Mouse (Mus musculus): ENCODE results near the gene T. TPM values are rescaled to one million over a fixed set of nuclear protein-coding genes. Genes with fewer than 3 reads are reported as not detected.
"Not testable (repeated sequence)": the region's sequence is repeated elsewhere in the genome, so short reads cannot be mapped to it uniquely, and the experiment has no call there.

The T gene
- polyA plus RNA-seq, 1 experiment from 2014 or later, result 0.17 TPM

DNA sequence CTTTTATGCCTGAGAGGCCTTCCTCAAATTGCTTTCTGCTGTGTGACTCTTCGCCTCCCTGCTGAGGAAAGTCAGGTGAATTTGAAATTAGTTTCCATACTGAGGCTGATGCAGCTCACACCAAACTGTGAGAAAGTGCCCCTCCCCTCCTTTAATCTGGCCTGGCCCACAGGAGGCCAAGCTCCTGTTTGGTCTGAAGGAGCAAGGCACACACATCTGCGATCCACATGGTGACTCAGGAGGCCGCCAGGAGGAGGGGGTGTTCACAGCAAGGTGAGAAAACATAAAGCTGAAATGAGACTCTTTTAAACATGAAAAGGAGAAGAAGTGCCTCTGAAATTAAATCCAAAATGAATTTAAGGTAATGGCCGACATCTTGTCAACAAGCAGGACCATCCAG, 37.9 kb upstream of the T start:
- 54% methylated on average over 4 of the region's 4 CpGs for WGBS
- H3K27me3 ChIP-seq (ENCODE audit: insufficient read depth, low read length), result no peaks in the 10 kb centered on the region
- H3K4me2 ChIP-seq (ENCODE audit: low read length), result no peak overlapping the region
- DNase-seq (ENCODE audit: low spot score) (no peak), ATAC-seq (replicated peaks; ENCODE audit: low FRiP score, low read depth) (no peak)
- no peak overlapping the region for H3K9ac ChIP-seq (ENCODE audit: low read depth, low read length)
- H3K4me3 ChIP-seq (replicated peaks; ENCODE audit: low read depth, low read length), result no peak overlapping the region
- TF ChIP-seq CTCF (IDR thresholded peaks at IDR 0.05; ENCODE audit: low read depth), result no peak
- H3K9me3 ChIP-seq (replicated peaks; ENCODE audit: low read length), result no peaks in the 10 kb centered on the region
- no peaks in the 10 kb centered on the region for H3K4me1 ChIP-seq (replicated peaks; ENCODE audit: insufficient read depth, low read length)
- no peak overlapping the region for H3K27ac ChIP-seq
- no peaks in the 10 kb centered on the region for H3K36me3 ChIP-seq (ENCODE audit: insufficient read depth, low read length)

DNA sequence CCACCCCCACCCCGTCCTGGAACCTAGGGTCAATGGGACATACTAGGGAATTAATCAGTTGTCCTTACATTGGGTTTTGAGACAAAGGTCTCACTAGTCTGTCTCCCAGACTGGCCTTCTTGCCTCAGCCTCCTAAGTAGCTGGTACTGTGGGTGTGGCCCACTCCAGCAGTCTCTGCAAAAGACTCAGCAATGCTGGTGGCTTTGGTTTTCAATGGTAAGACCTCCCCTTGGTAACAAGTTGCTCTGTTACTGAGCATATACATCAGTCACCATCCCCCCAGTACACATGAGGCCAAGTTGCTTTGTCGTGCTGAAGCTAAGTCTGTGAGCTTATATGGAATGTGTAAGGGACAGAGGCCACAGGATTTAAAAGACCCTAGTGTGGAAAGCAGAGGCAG, 36.3 kb upstream of the T start:
- 78% methylated on average over 2 of the region's 2 CpGs for WGBS
- TF ChIP-seq CTCF (IDR thresholded peaks at IDR 0.05; ENCODE audit: low read depth), result no peak
- H3K27me3 ChIP-seq (ENCODE audit: insufficient read depth, low read length), result no peaks in the 10 kb centered on the region
- DNase-seq (ENCODE audit: low spot score), result no peak
- no peak overlapping the region for H3K9ac ChIP-seq (ENCODE audit: low read depth, low read length)
- no peak overlapping the region for H3K27ac ChIP-seq
- no peaks in the 10 kb centered on the region for H3K36me3 ChIP-seq (ENCODE audit: insufficient read depth, low read length)
- no peaks in the 10 kb centered on the region for H3K9me3 ChIP-seq (replicated peaks; ENCODE audit: low read length)
- no peak for ATAC-seq (replicated peaks; ENCODE audit: low FRiP score, low read depth)
- H3K4me2 ChIP-seq (ENCODE audit: low read length), result no peak overlapping the region
- no peaks in the 10 kb centered on the region for H3K4me1 ChIP-seq (replicated peaks; ENCODE audit: insufficient read depth, low read length)
- H3K4me3 ChIP-seq (replicated peaks; ENCODE audit: low read depth, low read length), result no peak overlapping the region

DNA sequence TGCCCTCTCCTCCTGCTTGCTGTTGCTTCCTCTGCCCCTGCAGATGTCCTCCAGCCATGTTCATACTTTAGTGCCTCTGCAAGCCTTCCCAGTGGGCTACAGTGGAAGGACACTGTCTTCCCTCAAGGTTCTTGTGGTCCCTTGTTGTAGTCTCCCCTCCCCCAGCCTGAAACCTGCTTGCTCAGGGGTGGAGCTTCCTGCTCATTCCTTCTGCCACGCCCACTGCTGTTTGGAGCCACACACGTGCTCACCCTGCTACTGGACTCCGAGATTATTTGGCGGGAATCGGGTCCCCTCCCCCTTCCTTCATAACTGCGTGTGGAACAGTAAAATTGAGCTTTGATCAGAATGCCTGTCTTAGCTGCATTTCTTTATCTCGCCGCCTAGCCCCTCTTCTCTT, 30.3 kb upstream of the T start:
- not testable (repeated sequence) for H3K9ac ChIP-seq (ENCODE audit: low read depth, low read length); H3K4me3 ChIP-seq (replicated peaks; ENCODE audit: low read depth, low read length); H3K4me1 ChIP-seq (replicated peaks; ENCODE audit: insufficient read depth, low read length); H3K27me3 ChIP-seq (ENCODE audit: insufficient read depth, low read length); DNase-seq (ENCODE audit: low spot score); H3K9me3 ChIP-seq (replicated peaks; ENCODE audit: low read length); H3K27ac ChIP-seq; H3K36me3 ChIP-seq (ENCODE audit: insufficient read depth, low read length); H3K4me2 ChIP-seq (ENCODE audit: low read length); ATAC-seq (replicated peaks; ENCODE audit: low FRiP score, low read depth)
- 38% methylated on average over 6 of the region's 8 CpGs for WGBS

DNA sequence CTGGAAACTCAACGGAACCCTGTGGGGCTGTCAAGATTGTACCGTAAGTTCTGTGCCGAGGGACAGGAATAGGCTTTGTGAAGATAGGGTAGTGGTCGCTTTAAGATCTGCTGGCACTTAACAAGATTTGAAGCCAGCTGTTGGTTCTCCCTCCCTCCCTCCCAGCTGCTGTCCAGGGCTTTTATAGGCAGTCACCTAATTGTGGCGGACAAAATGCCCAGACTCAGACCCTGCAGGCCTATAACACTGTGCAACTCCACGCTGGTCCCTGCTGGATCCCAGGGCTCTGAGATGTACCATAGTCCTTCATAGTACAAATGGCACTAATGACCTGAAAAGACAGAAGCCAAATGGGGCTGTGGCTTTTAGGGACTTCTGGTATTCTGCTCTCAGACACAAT, 27.9 kb upstream of the T start:
- H3K27ac ChIP-seq, result no peak overlapping the region
- DNase-seq (ENCODE audit: low spot score), result no peak
- 41% methylated on average over 6 of the region's 6 CpGs for WGBS
- no peak overlapping the region for H3K9ac ChIP-seq (ENCODE audit: low read depth, low read length)
- H3K4me2 ChIP-seq (ENCODE audit: low read length), result no peak overlapping the region
- no peaks in the 10 kb centered on the region for H3K36me3 ChIP-seq (ENCODE audit: insufficient read depth, low read length)
- H3K4me3 ChIP-seq (replicated peaks; ENCODE audit: low read depth, low read length), result no peak overlapping the region
- no peaks in the 10 kb centered on the region for H3K9me3 ChIP-seq (replicated peaks; ENCODE audit: low read length)
- no peak for TF ChIP-seq CTCF (IDR thresholded peaks at IDR 0.05; ENCODE audit: low read depth)
- ATAC-seq (replicated peaks; ENCODE audit: low FRiP score, low read depth), result no peak
- H3K27me3 ChIP-seq (ENCODE audit: insufficient read depth, low read length), result no peaks in the 10 kb centered on the region
- H3K4me1 ChIP-seq (replicated peaks; ENCODE audit: insufficient read depth, low read length), result 0 out of 2 replicates have a peak, but pooled peaks cover 4% of the 10 kb centered on the region

DNA sequence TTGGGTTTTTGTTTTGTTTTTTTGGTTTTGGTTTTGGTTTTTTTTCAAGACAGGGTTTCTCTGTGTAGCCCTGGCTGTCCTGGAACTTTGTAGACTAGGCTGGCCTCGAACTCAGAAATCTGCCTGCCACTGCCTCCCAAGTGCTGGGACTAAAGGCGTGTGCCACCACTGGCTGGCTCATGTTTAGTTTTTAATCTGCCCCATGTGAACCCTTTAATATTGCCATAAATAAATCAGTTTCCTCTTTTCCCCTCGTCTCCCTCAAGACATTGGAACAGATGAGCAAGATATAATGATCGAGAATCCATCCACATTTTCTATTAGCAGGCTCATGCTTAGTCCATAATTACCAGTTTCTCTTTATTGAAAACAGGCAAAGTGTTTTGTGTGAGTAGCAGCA, 26.2 kb upstream of the T start:
- ATAC-seq (replicated peaks; ENCODE audit: low FRiP score, low read depth); H3K4me3 ChIP-seq (replicated peaks; ENCODE audit: low read depth, low read length); H3K27ac ChIP-seq; H3K9ac ChIP-seq (ENCODE audit: low read depth, low read length); H3K36me3 ChIP-seq (ENCODE audit: insufficient read depth, low read length); H3K9me3 ChIP-seq (replicated peaks; ENCODE audit: low read length); H3K4me2 ChIP-seq (ENCODE audit: low read length); DNase-seq (ENCODE audit: low spot score); H3K4me1 ChIP-seq (replicated peaks; ENCODE audit: insufficient read depth, low read length); H3K27me3 ChIP-seq (ENCODE audit: insufficient read depth, low read length): not testable (repeated sequence)
- 77% methylated on average over 4 of the region's 4 CpGs for WGBS

DNA sequence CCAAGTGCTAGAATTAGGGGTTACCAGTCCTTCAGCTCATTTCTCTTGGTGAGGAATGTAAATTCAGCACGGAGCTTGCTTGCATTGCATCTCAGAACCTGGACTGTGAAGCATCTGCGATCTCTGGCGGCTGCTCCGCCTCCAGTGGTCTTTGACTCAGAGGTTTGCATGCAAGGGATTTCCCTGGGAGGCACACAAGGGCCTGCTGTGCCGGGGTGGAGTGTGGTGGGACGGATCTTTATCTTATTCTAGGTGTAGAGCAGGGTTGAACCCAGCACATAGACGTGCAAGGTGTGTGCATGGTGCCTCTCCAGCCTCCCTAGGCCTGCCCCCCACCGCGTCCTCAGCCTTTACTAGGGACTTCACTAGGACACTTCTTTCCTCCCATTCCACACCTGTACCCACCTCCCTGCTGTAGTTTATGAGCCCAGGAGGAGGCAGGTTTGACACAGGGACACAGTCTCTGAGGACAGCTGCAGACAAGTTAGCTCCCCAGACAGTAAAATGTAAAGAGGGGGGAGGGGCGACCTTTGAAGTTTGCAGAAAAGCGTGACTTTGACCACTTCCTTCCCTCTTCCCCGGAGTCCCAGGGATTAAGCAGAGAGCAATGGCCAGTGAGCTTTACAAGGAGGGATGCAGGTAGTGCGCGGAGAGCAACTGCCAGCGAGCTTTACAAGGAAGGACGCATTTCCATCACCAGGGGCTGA, 25.5 kb upstream of the T start:
- DNase-seq (ENCODE audit: low spot score), result peak; percentile 38

DNA sequence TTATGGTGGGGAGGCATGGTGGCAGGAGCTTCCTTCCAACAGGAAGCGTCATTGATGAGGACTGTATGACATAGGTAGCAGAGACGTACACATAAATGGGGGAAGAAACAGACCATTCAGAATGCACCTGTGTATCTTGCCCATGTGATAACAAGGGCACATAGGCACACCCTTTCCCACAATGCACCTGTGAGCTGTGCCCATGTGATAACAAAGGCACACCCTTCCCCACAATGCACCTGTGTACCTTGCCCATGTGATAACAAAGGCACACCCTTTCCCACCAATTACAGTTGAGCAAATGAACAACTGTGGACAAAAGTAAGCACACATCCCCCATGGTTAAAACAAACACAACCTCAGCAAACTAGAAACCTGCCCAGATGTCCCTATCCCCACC, 23.9 kb upstream of the T start:
- no peak for DNase-seq (ENCODE audit: low spot score)
- 93% methylated on average over 2 of the region's 2 CpGs for WGBS

More for the DNA sequence above, 25.5 kb upstream of the T start:
- Histone ChIP-seq H3K4me3 (replicated peaks; ENCODE audit: low read depth, low read length) (no peak overlapping the region), H3K9ac (ENCODE audit: low read depth, low read length) (no peak overlapping the region), H3K27me3 (ENCODE audit: insufficient read depth, low read length) (no peaks in the 10 kb centered on the region), H3K4me2 (ENCODE audit: low read length) (no peak overlapping the region), H3K27ac (no peak overlapping the region), H3K9me3 (replicated peaks; ENCODE audit: low read length) (no peaks in the 10 kb centered on the region), H3K36me3 (ENCODE audit: insufficient read depth, low read length) (no peaks in the 10 kb centered on the region), H3K4me1 (replicated peaks; ENCODE audit: insufficient read depth, low read length) (0 out of 2 replicates have a peak, but pooled peaks cover 4% of the 10 kb centered on the region)
- TF ChIP-seq CTCF (IDR thresholded peaks at IDR 0.05; ENCODE audit: low read depth), result no peak
- WGBS, result 9% methylated on average over 16 of the region's 16 CpGs
- ATAC-seq (replicated peaks; ENCODE audit: low FRiP score, low read depth), result 0 out of 2 replicates have a peak, but pooled peaks have one; percentile 38

More for the DNA sequence above, 23.9 kb upstream of the T start:
- no peak for ATAC-seq (replicated peaks; ENCODE audit: low FRiP score, low read depth)
- H3K27ac ChIP-seq, result no peak overlapping the region
- no peak overlapping the region for H3K4me2 ChIP-seq (ENCODE audit: low read length)
- H3K4me1 ChIP-seq (replicated peaks; ENCODE audit: insufficient read depth, low read length), result 0 out of 2 replicates have a peak, but pooled peaks cover 4% of the 10 kb centered on the region
- H3K4me3 ChIP-seq (replicated peaks; ENCODE audit: low read depth, low read length), result no peak overlapping the region
- TF ChIP-seq CTCF (IDR thresholded peaks at IDR 0.05; ENCODE audit: low read depth), result no peak
- no peak overlapping the region for H3K9ac ChIP-seq (ENCODE audit: low read depth, low read length)
- no peaks in the 10 kb centered on the region for H3K9me3 ChIP-seq (replicated peaks; ENCODE audit: low read length)
- H3K36me3 ChIP-seq (ENCODE audit: insufficient read depth, low read length), result no peaks in the 10 kb centered on the region
- no peaks in the 10 kb centered on the region for H3K27me3 ChIP-seq (ENCODE audit: insufficient read depth, low read length)

Data from kidney, postnatal 0 days (tissue).